Mouse (Mus musculus): ENCODE results near the gene St3gal3.
A peak's percentile ranks its signal among the peaks of the same experiment; 100 is the strongest.

St3gal3 gene

DNA sequence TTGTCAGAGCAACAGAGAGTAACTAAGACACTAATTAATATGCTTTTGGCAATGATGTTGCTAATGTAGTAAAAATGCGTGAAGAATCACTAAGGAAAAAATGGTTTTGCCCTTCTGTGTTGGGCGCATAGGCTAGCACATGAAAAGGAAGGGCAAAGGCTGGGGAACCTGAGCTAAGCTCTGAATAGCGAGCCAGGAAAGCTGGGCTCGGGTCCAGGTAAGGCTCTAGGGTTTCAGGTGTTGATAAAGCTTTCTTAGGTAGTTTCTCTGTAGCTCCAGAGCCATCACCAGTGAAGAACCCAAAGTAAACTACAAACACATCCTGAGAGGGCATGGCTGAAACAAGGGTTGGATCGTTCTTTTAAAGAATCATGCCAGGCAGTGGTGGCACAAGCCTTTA, 6.8 kb upstream of the St3gal3 start:
- DNase-seq (ENCODE audit: low spot score in 2 of 2), result no peak

GRCm38 (mm10) chr4:118138891-118139290, 4.2 kb upstream of the St3gal3 start:
- peak; percentile 62 to 67 for DNase-seq (ENCODE audit: low spot score in 2 of 2)

DNA sequence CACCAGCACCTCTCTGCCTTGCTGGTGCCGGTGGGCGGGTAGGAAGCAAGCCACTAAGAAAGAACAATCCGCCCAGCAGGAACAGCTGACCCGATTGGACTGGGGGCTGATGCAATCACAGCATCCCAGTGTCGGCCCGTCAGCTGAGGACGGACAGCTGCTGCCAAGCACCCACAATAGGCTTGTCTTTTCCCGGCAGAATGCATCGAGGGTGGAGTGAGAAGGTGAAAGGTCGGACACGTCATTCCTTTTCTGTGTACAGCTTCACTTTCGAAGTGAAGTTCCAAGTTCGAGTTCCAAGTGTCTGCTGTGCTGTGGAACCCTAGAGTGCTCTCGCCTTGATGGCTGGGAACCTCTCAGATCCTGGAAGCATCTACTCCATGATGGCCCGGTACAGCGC, 3.1 kb upstream of the St3gal3 start:
- no peak for DNase-seq (ENCODE audit: low spot score in 2 of 2)

DNA sequence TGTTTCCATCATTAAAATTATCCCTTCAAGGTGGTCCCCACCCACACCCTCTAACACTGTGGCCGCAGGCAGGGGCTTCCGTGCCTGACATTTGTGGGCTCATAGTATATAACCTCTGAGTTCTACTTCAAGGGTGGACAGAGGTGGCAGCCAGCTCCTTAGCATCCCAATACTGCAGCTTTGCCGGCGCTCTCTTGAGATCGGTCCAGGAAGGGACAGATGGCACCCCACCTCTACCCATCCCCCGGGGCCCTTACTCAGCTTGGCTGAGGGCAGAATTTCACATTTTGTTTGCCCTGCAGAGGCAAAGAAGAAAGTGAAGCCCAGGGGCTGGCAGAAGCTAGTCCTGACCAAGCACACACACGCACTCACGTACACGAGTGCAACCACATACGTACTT, 2.6 kb upstream of the St3gal3 start:
- DNase-seq (ENCODE audit: low spot score in 2 of 2), result no peak

DNA sequence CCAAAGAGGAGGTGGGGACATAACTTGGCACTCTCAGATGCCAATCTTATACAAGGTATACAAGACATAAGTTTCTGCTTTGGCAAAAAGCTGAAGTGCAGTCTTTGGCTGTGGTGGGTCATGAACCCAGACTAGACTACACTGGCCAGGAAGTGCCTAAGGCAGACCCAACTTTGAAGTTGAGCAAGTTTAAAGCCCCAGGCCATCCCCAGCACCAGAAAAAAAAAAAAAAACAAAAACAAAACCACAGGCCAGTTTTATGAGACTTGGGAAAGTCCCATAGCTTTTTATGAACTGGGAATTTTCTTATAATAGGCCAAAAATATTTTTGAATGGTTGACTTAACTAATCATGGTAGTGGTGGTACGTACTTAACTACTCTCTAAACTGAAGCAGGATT, 700 bp upstream of the St3gal3 start:
- DNase-seq (ENCODE audit: low spot score in 2 of 2), result no peak

- DNase-seq (ENCODE audit: low spot score in 2 of 2), result peak in 1 of 2 experiments; percentile 56
Observed at GRCm38 (mm10) chr4:118131329-118131728, 3.4 kb downstream of the St3gal3 start.

- no peak for DNase-seq (ENCODE audit: low spot score in 2 of 2)
Observed at GRCm38 (mm10) chr4:118123030-118123704, 11.5 kb downstream of the St3gal3 start.

- no peak for DNase-seq (ENCODE audit: low spot score in 2 of 2)
Observed at GRCm38 (mm10) chr4:118122078-118122477, 12.6 kb downstream of the St3gal3 start.

DNA sequence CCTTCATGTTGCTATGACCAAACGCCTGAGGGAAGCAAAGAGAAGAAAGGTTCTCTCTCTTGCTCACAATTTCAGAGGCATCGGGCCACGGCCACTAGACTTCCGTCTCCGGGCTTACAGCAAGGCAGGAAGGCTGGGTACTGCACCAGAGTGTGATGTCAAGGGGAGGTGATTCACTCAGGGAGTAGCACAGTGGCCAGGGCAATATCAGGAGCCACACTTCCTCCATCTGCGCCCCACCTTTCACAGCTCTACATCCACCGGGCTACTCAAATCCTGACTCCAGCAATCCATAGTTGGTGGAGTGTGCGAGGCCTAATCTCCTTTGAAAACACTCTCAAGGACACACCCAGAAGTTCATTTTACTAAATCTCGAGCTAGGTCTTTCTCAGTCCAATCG, 17.1 kb downstream of the St3gal3 start:
- DNase-seq (ENCODE audit: low spot score in 2 of 2), result no peak

DNA sequence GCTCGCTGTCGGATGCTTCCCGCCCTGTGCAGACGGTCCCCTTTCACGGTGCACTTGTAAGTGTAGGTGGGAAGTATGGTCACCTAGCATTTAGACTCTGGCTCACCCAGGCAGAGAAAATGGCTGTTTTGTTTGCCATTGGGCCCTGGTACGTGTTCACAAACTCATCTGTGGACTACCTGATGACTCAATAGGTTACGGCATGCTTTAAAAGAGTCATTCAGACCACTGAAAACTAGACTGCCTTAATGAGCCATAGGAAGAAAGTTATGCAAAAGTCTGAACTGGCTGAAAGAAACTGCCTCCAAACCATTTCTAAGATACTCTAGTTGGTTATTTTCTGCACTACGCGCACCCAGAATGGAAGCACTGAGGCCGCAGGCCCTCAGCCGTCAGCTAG, 18.6 kb downstream of the St3gal3 start:
- DNase-seq (ENCODE audit: low spot score in 2 of 2), result no peak

DNA sequence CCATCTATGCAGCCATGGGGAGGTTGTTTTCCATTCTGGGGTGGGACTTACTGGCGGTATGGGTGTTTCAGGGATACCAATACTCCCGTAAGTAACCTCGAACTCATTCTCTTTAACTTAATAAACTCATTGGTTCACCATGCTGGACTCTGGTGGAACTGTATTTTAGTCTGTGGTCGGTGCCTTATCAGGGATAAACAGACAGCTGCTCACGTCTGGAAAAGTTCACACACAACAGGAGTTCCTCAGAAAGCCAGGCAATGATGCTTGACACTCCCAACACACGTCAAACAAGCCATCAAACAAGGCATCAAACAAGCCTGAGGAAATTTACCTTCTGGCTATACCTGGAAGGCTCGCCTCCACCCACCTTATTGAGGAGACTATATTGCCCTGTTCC, 19.6 kb downstream of the St3gal3 start:
- no peak for DNase-seq (ENCODE audit: low spot score in 2 of 2)

- peak in 1 of 2 experiments; percentile 13 for DNase-seq (ENCODE audit: low spot score in 2 of 2)
Observed at GRCm38 (mm10) chr4:118112601-118113000, 22.1 kb downstream of the St3gal3 start.

GRCm38 (mm10) chr4:118109649-118110048, 25.1 kb downstream of the St3gal3 start:
- DNase-seq (ENCODE audit: low spot score in 2 of 2), result no peak

GRCm38 (mm10) chr4:118108779-118109178, 25.9 kb downstream of the St3gal3 start:
- DNase-seq (ENCODE audit: low spot score in 2 of 2), result no peak

DNA sequence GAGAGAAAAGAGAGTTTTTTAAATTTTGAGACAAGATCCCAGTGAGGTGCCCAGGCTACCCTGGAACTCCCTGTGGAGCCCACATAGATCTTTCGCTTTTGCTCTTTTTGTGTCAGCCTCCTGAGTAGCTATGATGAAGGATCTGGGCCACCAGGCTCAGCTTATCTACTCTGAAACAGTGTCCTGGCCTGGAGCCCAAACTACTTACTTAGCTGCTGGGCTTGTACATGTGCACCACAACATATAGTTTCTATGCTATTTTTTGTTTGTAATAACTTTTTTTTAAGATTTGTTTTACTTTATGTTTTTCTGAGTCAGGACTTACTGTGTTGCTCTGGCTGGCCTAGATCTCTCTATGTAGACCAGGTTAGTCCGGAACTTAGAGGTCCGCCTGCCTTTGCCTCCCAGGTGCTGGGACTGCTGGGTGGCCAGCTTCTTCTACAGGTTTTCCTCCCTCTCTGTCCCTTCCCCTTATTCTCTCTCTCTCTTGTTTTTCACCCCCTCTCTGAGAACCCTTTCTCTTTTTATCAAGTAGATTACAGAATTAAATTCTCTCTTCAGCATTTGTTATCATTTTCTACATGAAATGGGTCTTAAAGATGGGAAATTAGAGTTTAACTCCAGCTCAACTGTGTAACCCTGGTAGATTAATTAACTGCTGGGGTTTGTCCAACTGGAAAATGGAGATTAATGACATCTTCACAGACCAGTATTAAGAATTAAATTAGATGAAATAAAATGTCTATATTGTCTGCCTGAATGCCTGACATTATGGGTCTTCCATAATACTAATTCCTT, 29.3 kb downstream of the St3gal3 start:
- DNase-seq (ENCODE audit: low spot score in 2 of 2), result no peak

GRCm38 (mm10) chr4:118103280-118103830, 31.4 kb downstream of the St3gal3 start:
- no peak for DNase-seq (ENCODE audit: low spot score in 2 of 2)

GRCm38 (mm10) chr4:118101497-118101896, 33.2 kb downstream of the St3gal3 start:
- DNase-seq (ENCODE audit: low spot score in 2 of 2), result no peak

DNA sequence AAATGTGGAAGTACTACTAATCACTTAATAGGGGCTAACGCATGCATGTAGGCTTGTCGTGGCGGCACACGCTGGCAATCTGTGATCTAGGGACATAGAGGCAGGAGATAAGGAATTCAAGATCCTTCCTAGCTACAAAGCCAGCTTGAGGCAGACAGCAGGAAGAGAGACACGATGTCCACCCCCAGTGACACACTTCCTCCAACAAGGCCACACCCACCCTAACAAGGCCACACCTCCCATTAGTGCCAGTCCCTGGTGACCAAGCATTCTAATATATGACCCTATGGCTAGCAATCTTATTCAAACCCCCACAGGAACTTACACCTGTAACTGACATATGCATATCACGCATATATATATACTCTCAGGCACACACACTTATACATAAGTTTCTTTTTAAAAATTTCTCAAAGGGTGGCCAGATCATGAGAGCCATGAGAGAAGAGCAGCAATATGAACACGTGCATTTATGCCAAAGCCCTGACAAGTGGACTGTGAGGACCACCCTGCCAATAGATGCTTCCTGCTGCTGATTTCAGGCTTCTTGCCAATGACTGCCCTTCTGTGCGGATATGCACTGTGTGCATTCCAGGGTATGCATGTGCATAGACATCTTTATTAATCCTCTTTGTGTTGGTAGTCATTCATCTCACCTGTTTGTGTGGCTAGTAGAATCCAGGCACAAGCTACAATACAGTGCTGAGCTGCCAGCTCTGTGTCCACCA, 34.9 kb downstream of the St3gal3 start:
- DNase-seq (ENCODE audit: low spot score in 2 of 2), result no peak

DNA sequence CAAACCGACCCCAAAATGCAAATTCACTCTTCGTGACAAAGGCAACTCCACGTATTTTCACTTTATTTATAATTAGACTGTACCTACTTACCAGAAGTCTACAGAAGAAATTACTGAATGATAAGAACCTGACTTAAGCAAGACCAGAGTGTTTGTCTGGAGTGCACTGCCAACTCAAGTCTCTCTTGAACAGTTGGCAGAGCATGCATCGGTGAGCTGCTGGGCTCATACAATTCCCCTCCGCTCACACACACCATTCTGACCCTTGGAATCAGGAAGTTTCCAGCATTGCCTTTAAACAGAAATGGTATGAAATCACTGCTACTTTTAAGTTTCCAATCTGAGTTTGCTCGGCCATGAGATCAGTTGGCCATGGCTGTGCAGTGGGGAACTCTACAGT, 36.1 kb downstream of the St3gal3 start:
- no peak for DNase-seq (ENCODE audit: low spot score in 2 of 2)

DNA sequence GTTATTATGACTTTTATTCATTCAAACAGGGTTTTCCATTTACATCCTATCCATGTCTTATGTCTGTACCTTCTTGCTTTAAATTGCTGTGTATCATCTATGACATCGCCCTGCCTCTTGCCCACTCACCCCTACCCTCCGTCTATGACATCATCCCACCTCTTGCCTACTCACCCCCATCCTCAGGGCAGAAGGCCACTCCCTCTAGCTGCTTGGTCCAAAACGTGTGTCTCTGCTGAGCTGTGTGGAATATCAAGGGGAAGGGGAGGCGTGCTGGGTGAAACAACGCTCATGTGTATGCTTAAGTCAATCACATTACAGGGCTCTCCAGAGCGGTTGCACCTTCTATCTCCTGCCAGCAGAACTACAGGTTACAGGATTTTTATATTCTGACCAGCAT, 38.6 kb downstream of the St3gal3 start:
- no peak for DNase-seq (ENCODE audit: low spot score in 2 of 2)

- no peak for DNase-seq (ENCODE audit: low spot score in 2 of 2)
Observed at GRCm38 (mm10) chr4:118092784-118093457, 41.8 kb downstream of the St3gal3 start.

DNA sequence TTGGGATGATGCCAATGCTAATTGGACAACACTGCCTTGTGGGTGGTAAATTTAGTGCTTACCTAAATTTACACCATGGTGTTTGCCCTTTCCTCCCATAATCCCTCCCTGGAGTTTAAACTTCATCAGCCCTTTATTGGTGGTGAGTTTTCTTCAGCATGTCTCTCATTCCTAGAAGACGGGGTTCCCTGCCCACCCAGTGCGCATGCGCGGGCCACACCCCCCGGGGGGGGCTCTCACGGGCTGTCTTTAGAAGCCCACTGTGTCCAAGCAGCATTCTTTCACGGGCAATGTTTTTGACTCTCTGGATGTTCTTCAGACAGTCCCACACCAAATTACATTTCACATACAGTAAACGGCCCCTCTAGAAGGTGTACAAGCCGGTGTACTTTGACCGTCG, 44.3 kb downstream of the St3gal3 start:
- DNase-seq (ENCODE audit: low spot score in 2 of 2), result no peak

All from right cerebral cortex, postnatal 36 days (tissue).